Comparison of ENCODE assay signal across 20 mouse cellular contexts in genomic region chr11:119526068-119526966, GRCm38 (mm10). TPM values are rescaled to one million over a fixed set of nuclear protein-coding genes. Genes with fewer than 3 reads are reported as not detected.
A peak's percentile ranks its signal among the peaks of the same experiment; 100 is the strongest.
DNase-seq lines count a peak whose midpoint lies in the region; ATAC-seq lines count a peak whose summit lies in the region.
"Had no signal": no experiment of that assay in that cellular context is flagged by ENCODE, and none has a peak within 500 bp of the region (broad histone marks: within the 10 kb centered on the region; RNA-seq: fewer than 3 reads in every experiment).

No protein-coding gene starts in this region.

- 0 out of 2 replicates have a peak, but pooled peaks have one; percentile 32 for ATAC-seq in megakaryocyte progenitor cell, adult 5-6 weeks (replicated peaks; ENCODE audit: poor library complexity)
- ATAC-seq: forebrain, embryonic 15.5 days had no signal

- peak; percentile 55 for DNase-seq in cerebellum, adult 9-10 months
- no peak for DNase-seq in cerebellum, postnatal 10 days
- peak; percentile 64 for DNase-seq in ES-CJ7 (ENCODE audit: low read depth, low spot score)
- peak; percentile 71 for DNase-seq in ZHBTc4 (ENCODE audit: low read depth, low spot score)
- no peak for DNase-seq in kidney, postnatal 4 days
- DNase-seq in lung, adult 18-20 months = no peak
- DNase-seq in spleen, postnatal 10 days (ENCODE audit: low spot score in 2 of 2) = no peak
- DNase-seq: adrenal gland, postnatal 10 days; adrenal gland, postnatal 36 days; cerebellum, adult 11-12 months; cerebellum, adult 8-10 months; cerebellum, postnatal 25 days; embryo, embryonic 11 days; gastrocnemius, adult 2 months; gastrocnemius, postnatal 14 days; heart, adult 11 months had no signal

RNA-seq across cellular contexts. Expression of gene Nptx1, which starts 21.2 kb away (rescaled TPM):
- total RNA-seq in megakaryocyte progenitor cell, adult 5-6 weeks (2015) = not detected in 2 replicates
- total RNA-seq in megakaryocyte progenitor cell, adult 5-6 weeks (2017) = not detected in 2 replicates
- total RNA-seq: common myeloid progenitor, adult 5-6 weeks; gastrocnemius, adult 2 months; MEL had no signal

RNA-seq across cellular contexts. Expression of gene Endov, which starts 35.2 kb away (rescaled TPM):
- total RNA-seq in megakaryocyte progenitor cell, adult 5-6 weeks (2015) = 3.1 and 6.4 TPM in 2 replicates
- total RNA-seq in megakaryocyte progenitor cell, adult 5-6 weeks (2017) = 6.7 and 8.7 TPM in 2 replicates

Comparison
In these comparisons a context has a peak if more than half of its experiments do, and no peak if none do; other contexts are left out.
1. DNase-seq: peak in cerebellum, adult 9-10 months (single experiment), ES-CJ7 (single experiment) and ZHBTc4 (single experiment); none in cerebellum, postnatal 10 days (0 of 2), kidney, postnatal 4 days (0 of 2), lung, adult 18-20 months (0 of 2) and spleen, postnatal 10 days (0 of 2).